Mouse (Mus musculus) liver, postnatal 0 days (tissue): ENCODE data around the gene Bcl2l11. TPM values are rescaled to one million over a fixed set of nuclear protein-coding genes. Genes with fewer than 3 reads are reported as not detected.
"Not testable (repeated sequence)": the region's sequence is repeated elsewhere in the genome, so short reads cannot be mapped to it uniquely, and the experiment has no call there.

Source experiments
- ATAC-seq: fragments of 200-750 bp; cut with Nextera tagmentation; 2 replicates; pipeline ENCODE4 v1.8.0; 2017; ENCODE audit warnings: mild to moderate bottlenecking, moderate library complexity
- DNase-seq: peaks from one replicate; pipeline ENCODE4 v3.0.0-alpha.2; 2016
- H3K27ac ChIP-seq: fragments of 300-500 bp; sonication (generic); 2 replicates; pipeline ENCODE4 v1.5.1; 2014; ENCODE audit warnings: antibody characterized with exemption, moderate library complexity, mild to moderate bottlenecking, low read depth
- H3K27me3 ChIP-seq: fragments of 300-500 bp; sonication (generic); 2 replicates; pipeline ENCODE4 v1.6.1; 2014; ENCODE audit warnings: low read length, control low read depth, mixed read lengths; ENCODE audit not compliant: insufficient read depth
- H3K36me3 ChIP-seq: fragments of 300-500 bp; sonication (generic); replicated peaks from 2 replicates; pipeline ENCODE4 v1.6.1; 2014; ENCODE audit warnings: mild to moderate bottlenecking, control low read depth, low read length, moderate library complexity, mixed read lengths; ENCODE audit not compliant: insufficient read depth
- H3K4me1 ChIP-seq: fragments of 300-500 bp; sonication (generic); 2 replicates; pipeline ENCODE4 v1.6.1; 2014; ENCODE audit warnings: antibody characterized with exemption, mild to moderate bottlenecking, control low read depth; ENCODE audit not compliant: insufficient read depth
- H3K4me2 ChIP-seq: fragments of 300-500 bp; sonication (generic); 2 replicates; pipeline ENCODE4 v1.6.1; 2014; ENCODE audit warnings: low read depth, mild to moderate bottlenecking, low read length, moderate library complexity, mixed read lengths
- H3K4me3 ChIP-seq: fragments of 300-500 bp; sonication (generic); 2 replicates; pipeline ENCODE4 v1.5.1; 2014; ENCODE audit warnings: low read depth, low read length
- H3K9ac ChIP-seq: fragments of 300-500 bp; sonication (generic); replicated peaks from 2 replicates; pipeline ENCODE4 v1.6.1; 2014; ENCODE audit warnings: mild to moderate bottlenecking, moderate library complexity
- H3K9me3 ChIP-seq: fragments of 300-500 bp; sonication (generic); 2 replicates; pipeline ENCODE4 v1.6.1; 2016; ENCODE audit warnings: mild to moderate bottlenecking, control low read depth, low read length, mixed read lengths
- CTCF ChIP-seq: sonication (generic); IDR thresholded peaks from 2 replicates; pipeline ENCODE4 v1.5.1; 2016; ENCODE audit warnings: antibody characterized with exemption, low read depth
- EP300 ChIP-seq: IDR thresholded peaks from 2 replicates; pipeline ENCODE4 v1.6.1; 2016; ENCODE audit warnings: antibody characterized with exemption, low read depth, mild to moderate bottlenecking
- WGBS: fragments of 180-500 bp; shearing (Covaris S2); extraction: QIAGEN DNeasy Blood & Tissue Kit; methylation state at CpG from one replicate; pipeline ENCODE4 v1.1.7; 2014; ENCODE audit not compliant: insufficient replicate concordance; 5-methylcytosine and 5-hydroxymethylcytosine counted together
- polyA plus RNA-seq: library from polyadenylated mRNA; unstranded; fragments of >200 nt; fragmentation: Nextera tagmentation; extraction: Ambion mirVana; gene quantifications from 2 replicates; pipeline ENCODE4 v1.2.1, GENCODE M21; 2015

Gene Bcl2l11
- polyA plus RNA-seq, 1 experiment from 2014 or later = 6.5 TPM

DNA sequence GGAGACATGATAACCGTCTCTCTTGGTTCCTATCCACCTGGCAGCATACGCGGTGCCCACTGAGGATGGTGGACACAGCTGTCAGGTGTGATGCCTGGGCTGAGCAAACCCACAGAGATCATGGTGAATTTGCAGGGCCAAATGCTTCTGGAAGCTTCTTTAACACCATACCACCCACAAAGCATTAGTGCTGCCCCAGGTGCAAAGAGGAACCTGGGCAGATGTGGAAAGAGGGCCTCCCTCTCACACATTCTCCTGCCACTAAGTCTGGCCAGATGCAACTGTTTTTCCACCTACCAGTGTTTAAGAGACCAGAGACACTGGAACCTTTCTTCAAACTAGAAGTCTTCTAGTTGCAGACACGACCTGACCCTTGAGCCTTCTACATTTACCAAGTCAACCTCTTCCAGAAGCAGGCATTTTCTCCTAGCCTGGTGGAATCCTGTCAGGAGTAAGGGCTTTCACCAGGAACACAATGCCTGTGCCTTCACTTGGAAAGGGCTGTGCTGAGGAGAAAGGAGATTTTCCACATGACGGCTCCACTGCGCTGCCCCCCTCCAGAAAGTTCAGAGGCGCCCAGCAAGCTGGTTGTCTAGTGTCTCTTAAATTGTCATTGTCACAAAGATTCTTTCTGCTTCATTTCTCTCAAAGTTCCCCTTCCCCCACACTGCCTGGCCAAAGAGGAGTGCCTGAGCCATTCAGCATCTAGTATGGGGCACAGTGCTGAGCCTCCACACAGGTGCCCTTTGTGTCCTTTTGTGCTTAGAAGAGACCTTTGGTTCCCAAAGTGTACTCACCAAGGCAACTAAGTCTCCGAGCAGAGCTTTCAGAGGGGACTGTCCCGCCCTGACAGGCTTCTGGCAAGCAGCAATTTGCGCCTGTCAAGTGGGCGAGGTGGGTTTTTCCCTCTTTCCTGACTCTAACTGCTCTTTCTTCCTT lies 34.1 kb upstream of the Bcl2l11 start:
- TF ChIP-seq EP300 (no peak), CTCF (no peak)
- H3K4me1 ChIP-seq = peaks cover 19% of the 10 kb centered on the region
- H3K9me3 ChIP-seq = no peaks in the 10 kb centered on the region
- ATAC-seq (peak; percentile 33), DNase-seq (no peak)
- 75% methylated on average over 11 of the region's 11 CpGs for WGBS
- no peaks in the 10 kb centered on the region for H3K36me3 ChIP-seq
- H3K4me2 ChIP-seq = no peak overlapping the region
- H3K27ac ChIP-seq = no peak overlapping the region
- no peaks in the 10 kb centered on the region for H3K27me3 ChIP-seq
- H3K9ac ChIP-seq = no peak overlapping the region
- no peak overlapping the region for H3K4me3 ChIP-seq

DNA sequence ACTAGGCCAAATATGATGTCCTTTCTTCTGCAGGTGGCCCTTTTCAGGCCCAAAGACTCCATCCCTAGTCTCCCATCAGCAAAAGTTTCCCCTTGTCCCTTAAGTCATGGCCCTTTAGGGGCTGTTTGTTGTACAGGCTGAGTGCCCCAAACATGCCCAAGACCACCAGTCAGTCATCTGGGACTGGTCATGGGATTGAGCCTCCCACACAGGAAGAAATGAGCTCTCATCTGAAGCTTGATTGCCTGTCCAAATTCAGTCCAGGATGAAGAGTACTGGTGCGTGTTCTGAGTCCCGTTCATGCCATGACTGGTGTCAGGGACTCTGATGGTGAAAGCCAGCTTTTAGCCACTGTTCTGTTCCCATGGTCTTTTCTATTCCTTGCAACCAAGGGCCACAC lies 33.4 kb upstream of the Bcl2l11 start:
- TF ChIP-seq EP300 (no peak), CTCF (no peak)
- H3K4me2 ChIP-seq = no peak overlapping the region
- no peak for ATAC-seq
- WGBS = 73% methylated on average over 2 of the region's 2 CpGs
- peaks cover 19% of the 10 kb centered on the region for H3K4me1 ChIP-seq
- no peak overlapping the region for H3K4me3 ChIP-seq
- no peak overlapping the region for H3K27ac ChIP-seq
- DNase-seq = no peak
- no peaks in the 10 kb centered on the region for H3K36me3 ChIP-seq
- no peaks in the 10 kb centered on the region for H3K27me3 ChIP-seq
- no peaks in the 10 kb centered on the region for H3K9me3 ChIP-seq
- H3K9ac ChIP-seq = no peak overlapping the region

DNA sequence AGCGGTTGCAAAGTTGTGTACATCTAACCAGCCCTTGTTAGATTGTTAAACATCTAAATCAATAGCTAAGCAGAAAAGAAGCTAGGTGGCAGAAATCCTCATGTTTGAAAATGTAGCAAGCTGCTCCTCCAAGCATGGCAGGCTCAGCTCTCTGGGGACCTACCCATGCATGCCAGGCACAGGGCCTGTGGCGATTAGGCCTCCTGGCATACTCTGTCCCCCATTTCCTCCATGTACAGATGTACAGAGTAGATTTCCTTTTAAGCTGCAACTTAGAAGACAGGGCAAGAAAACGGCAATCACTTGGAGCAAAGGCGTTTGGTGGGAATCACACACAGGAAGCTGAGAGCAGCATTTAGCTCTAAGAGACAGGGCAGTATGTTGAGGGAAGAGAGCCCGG lies 31.6 kb upstream of the Bcl2l11 start:
- Histone ChIP-seq H3K4me2 (no peak overlapping the region), H3K27ac (no peak overlapping the region), H3K36me3 (no peaks in the 10 kb centered on the region), H3K9ac (no peak overlapping the region), H3K27me3 (no peaks in the 10 kb centered on the region), H3K4me1 (peaks cover 19% of the 10 kb centered on the region), H3K9me3 (no peaks in the 10 kb centered on the region), H3K4me3 (no peak overlapping the region)
- WGBS = 47% methylated on average over 5 of the region's 5 CpGs
- ATAC-seq (no peak), DNase-seq (peak; percentile 38)
- TF ChIP-seq CTCF (0 out of 2 replicates have a peak, but pooled peaks have one; percentile 6), EP300 (no peak)

DNA sequence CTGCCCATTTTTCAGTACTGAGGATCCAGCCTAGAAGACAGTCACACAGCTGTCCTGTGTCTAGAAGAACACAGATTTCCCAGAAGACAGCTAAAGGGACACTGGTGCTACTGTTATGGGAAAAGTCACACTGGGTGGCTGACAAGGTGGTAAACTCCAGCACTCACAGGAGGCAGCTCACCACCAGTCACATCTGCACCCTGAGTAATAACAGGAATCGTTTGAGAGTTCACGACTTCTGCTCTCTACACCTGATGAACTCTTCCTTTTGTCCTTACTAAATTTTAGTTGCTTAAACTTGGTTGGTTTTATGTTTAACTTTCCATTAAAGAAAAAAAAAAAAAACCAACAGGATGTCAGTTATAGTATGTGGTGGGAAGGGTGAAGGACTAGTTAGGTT lies 31.2 kb upstream of the Bcl2l11 start:
- Histone ChIP-seq H3K9me3 (no peaks in the 10 kb centered on the region), H3K27ac (no peak overlapping the region), H3K4me2 (no peak overlapping the region), H3K4me1 (peaks cover 19% of the 10 kb centered on the region), H3K4me3 (no peak overlapping the region), H3K9ac (no peak overlapping the region), H3K27me3 (no peaks in the 10 kb centered on the region), H3K36me3 (no peaks in the 10 kb centered on the region)
- no peak for ATAC-seq
- no peak for TF ChIP-seq EP300
- TF ChIP-seq CTCF = no peak
- WGBS = 39% methylated on average over 2 of the region's 2 CpGs
- no peak for DNase-seq

DNA sequence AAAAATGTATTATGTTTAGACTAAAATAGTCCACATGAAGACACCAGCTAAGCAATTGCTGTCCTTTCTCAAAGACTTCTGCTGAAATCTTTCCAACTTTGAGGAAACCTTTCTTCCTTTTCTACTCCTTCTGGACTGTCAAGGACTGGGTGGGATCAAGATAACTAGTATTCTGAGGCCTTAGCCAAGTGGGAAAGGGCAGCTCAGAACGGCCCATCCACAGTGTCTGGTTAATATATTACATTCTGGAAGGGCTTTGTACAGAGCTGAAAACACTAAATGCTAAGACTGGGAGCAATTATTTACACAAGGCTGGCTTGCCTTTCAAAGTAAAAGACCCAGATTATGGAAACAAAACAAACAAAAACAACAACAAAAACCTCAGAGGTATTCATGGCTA lies 30.6 kb upstream of the Bcl2l11 start:
- TF ChIP-seq CTCF (no peak), EP300 (no peak)
- no peaks in the 10 kb centered on the region for H3K9me3 ChIP-seq
- H3K27ac ChIP-seq = peak overlapping the region; percentile 52; the same call in 1 of the 2 replicates
- no peaks in the 10 kb centered on the region for H3K27me3 ChIP-seq
- no peak overlapping the region for H3K9ac ChIP-seq
- no peaks in the 10 kb centered on the region for H3K36me3 ChIP-seq
- no peak overlapping the region for H3K4me2 ChIP-seq
- DNase-seq = no peak
- no peak overlapping the region for H3K4me3 ChIP-seq
- no peak for ATAC-seq
- peaks cover 19% of the 10 kb centered on the region for H3K4me1 ChIP-seq
- 45% methylated on average over 1 of the region's 1 CpGs for WGBS

DNA sequence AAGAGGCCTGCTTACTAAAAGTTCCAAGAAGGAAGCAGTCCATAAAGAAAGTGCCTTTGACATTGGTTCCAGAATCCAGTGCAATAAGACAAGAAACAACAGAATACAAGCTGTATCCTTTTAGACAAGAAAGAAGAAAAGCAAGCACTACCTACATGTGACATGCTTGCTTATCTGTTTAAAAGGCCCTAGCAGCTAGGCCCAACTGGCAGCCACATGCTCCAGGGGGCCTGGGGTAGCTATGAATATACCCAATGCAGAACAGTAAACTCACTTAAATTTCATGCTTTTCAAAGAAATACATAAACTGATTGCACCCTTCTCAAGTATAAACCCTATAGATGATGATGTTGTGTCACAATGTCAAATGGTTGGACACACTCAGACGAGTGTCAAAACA lies 29.8 kb upstream of the Bcl2l11 start:
- Histone ChIP-seq H3K9ac (no peak overlapping the region), H3K4me2 (no peak overlapping the region), H3K27me3 (no peaks in the 10 kb centered on the region), H3K4me1 (peaks cover 19% of the 10 kb centered on the region), H3K27ac (no peak overlapping the region), H3K4me3 (no peak overlapping the region), H3K36me3 (no peaks in the 10 kb centered on the region), H3K9me3 (no peaks in the 10 kb centered on the region)
- 70% methylated on average over 1 of the region's 1 CpGs for WGBS
- ATAC-seq (no peak), DNase-seq (no peak)
- no peak for TF ChIP-seq EP300
- no peak for TF ChIP-seq CTCF

DNA sequence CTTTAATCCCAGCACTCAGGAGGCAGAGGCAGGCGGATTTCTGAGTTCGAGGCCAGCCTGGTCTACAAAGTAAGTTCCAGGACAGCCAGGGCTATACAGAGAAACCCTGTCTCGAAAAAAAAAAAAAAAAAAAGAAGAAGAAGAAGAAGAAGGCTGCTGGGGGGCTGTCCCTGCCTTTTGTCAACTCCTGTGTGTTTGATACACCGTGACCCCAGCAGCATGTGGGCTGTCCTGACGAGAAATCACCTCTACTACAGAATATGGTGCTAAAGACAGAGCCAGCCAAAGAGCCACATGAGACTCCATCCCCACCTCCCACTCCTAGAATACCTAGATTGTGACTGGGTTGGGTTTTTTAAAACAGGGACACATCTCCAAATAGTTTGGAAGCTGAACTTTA lies 27.7 kb upstream of the Bcl2l11 start:
- not testable (repeated sequence) for H3K9ac ChIP-seq, H3K27me3 ChIP-seq, ATAC-seq, H3K9me3 ChIP-seq, H3K27ac ChIP-seq, H3K4me3 ChIP-seq, H3K36me3 ChIP-seq, DNase-seq, H3K4me2 ChIP-seq
- WGBS = 75% methylated on average over 4 of the region's 5 CpGs
- H3K4me1 ChIP-seq = peaks cover 16% of the 10 kb centered on the region
